Mouse (Mus musculus) forebrain, embryonic 16.5 days (tissue): ENCODE measurements around the gene Sema4g. TPM values are rescaled to one million over a fixed set of nuclear protein-coding genes. Genes with fewer than 3 reads are reported as not detected.

ENCODE experiments used
- ATAC-seq: fragments of 200-750 bp; cut with Nextera tagmentation; 2 replicates; pipeline ENCODE4 v1.8.0; 2017; ENCODE audit warnings: mild to moderate bottlenecking, moderate library complexity
- H3K27ac ChIP-seq: fragments of 300-500 bp; sonication (generic); 2 replicates; pipeline ENCODE4 v1.5.1; 2014; ENCODE audit warnings: low read length, control low read depth
- H3K27me3 ChIP-seq: fragments of 300-500 bp; sonication (generic); replicated peaks from 2 replicates; pipeline ENCODE4 v1.6.1; 2014; ENCODE audit warnings: low read length; ENCODE audit not compliant: control insufficient read depth, insufficient read depth
- H3K36me3 ChIP-seq: fragments of 300-500 bp; sonication (generic); 2 replicates; pipeline ENCODE4 v1.6.1; 2014; ENCODE audit not compliant: control insufficient read depth, insufficient read depth
- H3K4me1 ChIP-seq: fragments of 300-500 bp; sonication (generic); replicated peaks from 2 replicates; pipeline ENCODE4 v1.6.1; 2014; ENCODE audit warnings: low read length; ENCODE audit not compliant: control insufficient read depth, insufficient read depth
- H3K4me2 ChIP-seq: fragments of 300-500 bp; sonication (generic); 2 replicates; pipeline ENCODE4 v1.6.1; 2014; ENCODE audit warnings: mild to moderate bottlenecking, low read length, control low read depth
- H3K4me3 ChIP-seq: fragments of 300-500 bp; sonication (generic); replicated peaks from 2 replicates; pipeline ENCODE4 v1.5.1; 2014; ENCODE audit warnings: mild to moderate bottlenecking, low read length, control low read depth
- H3K9ac ChIP-seq: fragments of 300-500 bp; sonication (generic); replicated peaks from 2 replicates; pipeline ENCODE4 v1.6.1; 2014; ENCODE audit warnings: low read depth, low read length, control low read depth
- H3K9me3 ChIP-seq: fragments of 300-500 bp; sonication (generic); 2 replicates; pipeline ENCODE4 v1.6.1; 2016; ENCODE audit warnings: low read length; ENCODE audit not compliant: control insufficient read depth
- whole genome bisulfite sequencing: fragments of 180-500 bp; shearing (Covaris S2); extraction: QIAGEN DNeasy Blood & Tissue Kit; methylation state at CpG from one replicate; pipeline ENCODE4 v1.1.7; 2014; 5-methylcytosine and 5-hydroxymethylcytosine counted together
- polyA plus RNA-seq: library from polyadenylated mRNA; unstranded; fragments of >200 nt; fragmentation: Nextera tagmentation; extraction: Ambion mirVana; gene quantifications from 2 replicates; pipeline ENCODE4 v1.2.1, GENCODE M21; 2015

Gene Sema4g
- polyA plus RNA-seq: 12.3 and 15.8 TPM in 2 replicates

DNA sequence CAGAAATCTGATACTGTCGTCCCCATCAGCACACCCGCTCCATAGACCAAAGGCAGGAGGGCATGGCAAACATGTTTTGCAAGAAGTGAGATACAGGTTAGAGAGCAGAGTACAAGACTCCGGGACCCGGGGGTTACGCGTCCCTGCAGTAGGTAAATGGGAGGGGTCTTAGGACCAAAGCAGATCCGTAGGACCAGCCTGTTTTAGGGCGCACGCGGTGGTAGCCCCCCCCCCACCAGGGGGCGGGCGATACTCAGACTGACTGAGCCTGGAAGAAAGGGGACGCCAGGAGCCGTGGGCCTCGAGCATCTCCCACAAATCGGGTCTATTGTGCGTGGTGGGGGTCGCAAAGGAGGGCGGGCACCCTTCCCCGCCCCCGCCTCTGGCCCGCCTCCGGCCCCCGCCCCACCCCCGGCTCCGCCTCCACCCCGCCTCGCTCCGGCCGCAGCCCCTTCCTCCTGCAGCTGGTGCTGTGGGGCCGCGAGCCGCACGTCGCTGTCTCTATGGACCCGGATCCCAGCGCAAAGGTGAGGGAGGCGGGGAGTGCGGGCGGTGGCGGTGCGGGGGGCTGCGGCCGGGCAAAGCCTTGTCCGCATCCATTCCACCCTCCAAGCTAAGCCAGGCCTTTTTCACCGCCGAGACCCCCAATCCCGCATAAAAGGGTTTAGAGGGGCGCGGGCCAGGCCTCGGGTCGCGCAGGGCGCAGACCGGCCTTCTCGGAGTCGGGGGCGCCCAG lies at the start of gene Sema4g:
Sema4g (plus strand) TSS at position 271 of the 736 bp plus-strand sequence.
- Histone ChIP-seq H3K4me3 (peak within 1 kb of the TSS; percentile 79), H3K9me3 (no peaks in the 10 kb centered on the region), H3K27ac (peak within 1 kb of the TSS; percentile 35), H3K27me3 (no peaks in the 10 kb centered on the region), H3K4me1 (peaks cover 39% of the 10 kb centered on the region), H3K4me2 (peak within 1 kb of the TSS; percentile 88), H3K9ac (peak within 1 kb of the TSS; percentile 90), H3K36me3 (no peaks in the 10 kb centered on the region)
- under 1% methylated on average over 48 of the region's 58 CpGs for WGBS
- peak; percentile 78 for ATAC-seq

DNA sequence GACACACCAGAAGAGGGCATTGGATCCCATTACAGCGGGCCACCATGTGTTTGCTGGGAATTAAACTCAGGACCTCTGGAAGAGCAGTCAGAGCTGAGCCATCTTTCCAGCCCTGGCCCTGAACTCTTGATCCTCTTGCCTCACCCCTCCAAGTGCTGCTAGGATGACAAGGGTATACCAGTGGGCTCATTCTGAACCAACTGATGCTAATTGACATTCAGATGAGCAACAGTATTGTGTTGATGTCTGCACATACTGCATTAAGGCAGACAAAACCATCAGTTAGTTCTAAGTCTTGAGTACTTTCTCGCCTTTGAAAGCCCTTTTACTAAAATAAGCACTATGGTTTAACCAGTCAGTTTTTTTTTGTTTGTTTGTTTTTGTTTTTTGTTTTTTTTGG lies 29.3 kb upstream of the Sema4g start:
- no peak overlapping the region for H3K4me3 ChIP-seq
- WGBS: 97% methylated on average over 2 of the region's 2 CpGs
- no peaks in the 10 kb centered on the region for H3K4me1 ChIP-seq
- H3K36me3 ChIP-seq: peaks cover 22% of the 10 kb centered on the region
- H3K4me2 ChIP-seq: no peak overlapping the region
- no peak overlapping the region for H3K9ac ChIP-seq
- no peak overlapping the region for H3K27ac ChIP-seq
- ATAC-seq: no peak
- no peaks in the 10 kb centered on the region for H3K9me3 ChIP-seq
- no peaks in the 10 kb centered on the region for H3K27me3 ChIP-seq

DNA sequence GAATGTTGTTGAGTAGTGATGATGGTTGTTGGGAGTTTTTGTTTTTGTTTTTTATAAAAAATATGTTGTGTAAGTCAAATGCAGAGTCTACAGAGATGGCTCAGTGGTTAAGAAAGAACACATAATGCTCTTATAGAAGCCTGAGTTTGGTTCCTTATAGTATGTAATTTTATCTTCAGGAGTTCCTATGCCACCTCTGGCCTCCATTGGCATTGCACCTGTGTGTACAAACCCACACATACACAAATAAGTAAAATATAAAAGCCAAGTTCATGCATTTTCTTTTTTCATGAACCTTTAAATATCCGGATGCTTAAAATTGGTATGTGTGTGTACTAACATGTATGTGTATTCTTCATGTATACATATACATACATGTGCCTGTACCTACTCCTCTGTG lies 22.9 kb upstream of the Sema4g start:
- H3K9ac ChIP-seq: no peak overlapping the region
- no peaks in the 10 kb centered on the region for H3K9me3 ChIP-seq
- H3K4me2 ChIP-seq: no peak overlapping the region
- H3K27me3 ChIP-seq: no peaks in the 10 kb centered on the region
- H3K36me3 ChIP-seq: peaks cover 33% of the 10 kb centered on the region
- H3K4me1 ChIP-seq: no peaks in the 10 kb centered on the region
- H3K27ac ChIP-seq: no peak overlapping the region
- WGBS: 97% methylated on average over 1 of the region's 1 CpGs
- ATAC-seq: no peak
- H3K4me3 ChIP-seq: no peak overlapping the region

DNA sequence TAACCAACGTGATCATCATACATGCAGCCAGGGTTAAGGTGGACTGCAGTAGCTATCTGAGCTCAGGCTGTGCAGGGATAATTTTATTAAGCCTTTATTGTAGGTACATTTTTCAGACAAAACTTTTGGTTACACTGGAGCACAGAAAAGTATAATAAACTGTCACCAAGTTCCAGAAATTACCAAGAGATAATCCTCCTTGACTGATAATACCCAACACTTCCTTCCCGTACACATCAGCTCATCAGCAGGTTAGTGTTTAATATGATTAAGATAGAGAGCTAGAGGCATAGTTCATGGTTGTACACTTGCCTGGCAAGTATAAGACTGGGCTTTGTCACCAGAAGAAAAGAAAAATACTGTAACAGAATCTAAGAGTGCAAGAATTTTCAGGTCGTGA lies 20.6 kb upstream of the Sema4g start:
- ATAC-seq: no peak
- peaks cover 39% of the 10 kb centered on the region for H3K36me3 ChIP-seq
- H3K4me3 ChIP-seq: no peak overlapping the region
- H3K4me1 ChIP-seq: no peaks in the 10 kb centered on the region
- no peaks in the 10 kb centered on the region for H3K9me3 ChIP-seq
- WGBS: 96% methylated on average over 3 of the region's 3 CpGs
- no peak overlapping the region for H3K27ac ChIP-seq
- H3K9ac ChIP-seq: no peak overlapping the region
- no peaks in the 10 kb centered on the region for H3K27me3 ChIP-seq
- H3K4me2 ChIP-seq: no peak overlapping the region

DNA sequence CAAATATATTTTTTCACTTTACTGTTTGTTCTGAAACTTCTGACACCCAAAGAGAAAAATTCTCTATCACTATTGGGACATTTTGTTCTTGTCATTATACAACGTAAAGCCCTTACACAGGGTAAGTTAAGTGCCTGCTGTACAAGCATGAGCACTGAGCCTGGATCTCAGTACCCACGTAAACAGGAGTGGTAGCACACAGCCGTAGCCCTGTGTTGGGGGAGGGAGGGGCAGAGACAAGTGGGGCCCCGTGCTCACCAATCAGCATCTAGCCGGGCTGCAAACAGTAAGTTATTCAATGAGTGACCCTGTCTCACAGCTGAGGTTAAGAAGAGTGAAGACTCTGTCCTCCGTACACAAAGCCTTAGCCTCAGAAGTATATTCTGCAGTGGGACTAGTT lies 12.3 kb upstream of the Sema4g start:
- no peak overlapping the region for H3K4me2 ChIP-seq
- 85% methylated on average over 6 of the region's 6 CpGs for WGBS
- no peak overlapping the region for H3K9ac ChIP-seq
- H3K4me3 ChIP-seq: no peak overlapping the region
- H3K9me3 ChIP-seq: no peaks in the 10 kb centered on the region
- no peak for ATAC-seq
- H3K27ac ChIP-seq: no peak overlapping the region
- H3K27me3 ChIP-seq: no peaks in the 10 kb centered on the region
- H3K36me3 ChIP-seq: peaks cover 47% of the 10 kb centered on the region
- H3K4me1 ChIP-seq: no peaks in the 10 kb centered on the region

DNA sequence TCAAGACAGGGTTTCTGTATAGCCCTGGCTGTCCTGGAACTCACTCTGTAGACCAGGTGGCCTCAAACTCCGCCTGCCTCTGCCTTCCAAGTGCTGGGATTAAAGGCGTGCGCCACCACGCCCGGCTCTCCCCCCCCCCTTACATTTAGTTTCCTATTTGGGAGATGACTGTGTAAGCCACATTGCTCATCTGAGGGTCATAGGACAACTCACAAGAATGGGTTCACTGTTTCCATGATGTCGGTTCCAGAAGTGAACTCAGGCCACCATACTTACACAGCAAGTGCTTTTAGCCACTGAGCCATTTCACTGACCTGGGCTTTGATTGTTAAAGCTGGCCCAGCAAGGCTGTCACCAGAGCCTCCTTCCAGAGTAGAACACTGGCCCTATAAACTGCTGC lies 11.8 kb upstream of the Sema4g start:
- peaks cover 45% of the 10 kb centered on the region for H3K36me3 ChIP-seq
- H3K27ac ChIP-seq: no peak overlapping the region
- H3K9me3 ChIP-seq: no peaks in the 10 kb centered on the region
- WGBS: 92% methylated on average over 6 of the region's 6 CpGs
- H3K9ac ChIP-seq: no peak overlapping the region
- H3K4me3 ChIP-seq: no peak overlapping the region
- no peak overlapping the region for H3K4me2 ChIP-seq
- no peaks in the 10 kb centered on the region for H3K27me3 ChIP-seq
- no peaks in the 10 kb centered on the region for H3K4me1 ChIP-seq
- no peak for ATAC-seq

DNA sequence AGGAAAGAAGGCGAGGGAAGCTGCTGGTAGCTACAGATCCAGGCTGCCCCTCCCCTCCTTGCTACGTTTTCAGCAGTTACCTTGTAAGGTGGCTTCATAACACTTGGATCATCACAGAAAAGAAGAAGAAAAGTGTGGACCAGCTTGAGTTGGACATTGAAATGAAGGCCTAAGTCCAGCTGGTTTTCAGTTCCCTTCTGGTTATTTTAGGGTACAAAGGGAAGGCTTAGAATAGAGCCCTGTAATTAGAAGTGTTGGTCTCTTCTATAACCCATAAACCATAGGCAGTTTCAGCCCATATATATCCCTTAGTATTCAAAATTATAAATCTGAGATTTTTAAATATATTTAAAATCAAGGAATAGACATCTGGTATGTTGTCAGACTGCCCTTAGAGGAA lies 8.1 kb upstream of the Sema4g start:
- Histone ChIP-seq H3K27me3 (no peaks in the 10 kb centered on the region), H3K9me3 (no peaks in the 10 kb centered on the region), H3K27ac (no peak overlapping the region), H3K4me2 (no peak overlapping the region), H3K9ac (no peak overlapping the region), H3K4me3 (no peak overlapping the region), H3K4me1 (no peaks in the 10 kb centered on the region), H3K36me3 (peaks cover 27% of the 10 kb centered on the region)
- 80% methylated on average over 2 of the region's 2 CpGs for WGBS
- ATAC-seq: no peak

DNA sequence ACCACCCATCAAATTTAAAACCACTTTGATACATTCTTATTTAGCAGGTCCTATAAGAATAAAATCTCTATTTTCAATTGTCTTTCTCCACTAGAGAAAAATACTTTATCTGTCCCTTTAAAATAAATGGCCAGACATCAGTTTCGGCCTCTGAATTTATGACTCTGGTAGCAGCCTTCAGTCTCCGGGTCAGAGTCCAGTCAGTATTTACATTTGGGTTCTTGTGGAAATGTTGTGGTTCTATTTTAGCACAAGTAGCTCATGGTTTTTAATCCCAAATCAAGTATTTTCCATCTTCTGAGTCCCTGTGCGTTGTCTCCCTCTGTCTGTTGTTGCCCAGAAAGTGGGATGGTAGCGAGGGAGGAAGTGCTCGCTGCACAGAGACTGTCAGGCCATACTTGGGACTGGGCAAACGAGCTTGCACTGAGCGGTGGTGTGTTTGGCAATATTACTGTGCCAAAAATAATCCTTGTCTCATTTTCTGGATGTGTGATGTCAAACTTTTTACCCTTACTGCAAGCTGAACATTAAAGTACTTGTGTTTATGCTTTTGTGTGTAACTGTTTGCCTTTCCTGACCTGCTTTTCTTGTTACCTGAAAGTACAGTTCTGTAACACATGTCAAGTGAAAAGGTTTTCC lies 6.3 kb upstream of the Sema4g start:
- Histone ChIP-seq H3K9me3 (no peaks in the 10 kb centered on the region), H3K4me3 (no peak overlapping the region), H3K4me2 (no peak overlapping the region), H3K4me1 (peaks cover 4% of the 10 kb centered on the region), H3K9ac (no peak overlapping the region), H3K27me3 (no peaks in the 10 kb centered on the region), H3K27ac (no peak overlapping the region), H3K36me3 (peaks cover 14% of the 10 kb centered on the region; the same call in 1 of the 2 replicates)
- WGBS: 85% methylated on average over 7 of the region's 7 CpGs
- no peak for ATAC-seq

DNA sequence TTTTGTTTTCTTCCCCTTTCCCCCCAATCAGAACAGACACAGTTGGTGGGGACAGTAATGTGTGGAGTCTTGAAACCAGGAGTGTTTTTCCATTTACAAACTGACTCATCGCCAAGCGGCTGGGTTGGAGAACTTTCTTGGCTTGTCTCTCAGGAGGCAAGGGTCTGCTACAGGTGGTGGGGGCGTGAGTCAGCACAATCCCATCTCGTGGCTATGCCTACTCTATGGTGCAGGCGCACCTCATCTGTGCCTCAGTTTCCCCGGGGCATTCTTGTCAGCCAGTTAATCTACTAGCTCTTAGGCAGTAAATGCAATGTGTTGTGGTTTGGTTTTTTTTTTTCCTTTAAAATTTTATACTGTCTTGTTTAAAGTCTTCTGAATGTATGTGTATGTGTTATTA lies 5.5 kb upstream of the Sema4g start:
- H3K36me3 ChIP-seq: peaks cover 9% of the 10 kb centered on the region; the same call in 1 of the 2 replicates
- no peak overlapping the region for H3K4me3 ChIP-seq
- WGBS: 91% methylated on average over 6 of the region's 6 CpGs
- H3K9ac ChIP-seq: no peak overlapping the region
- no peaks in the 10 kb centered on the region for H3K9me3 ChIP-seq
- H3K4me1 ChIP-seq: peaks cover 12% of the 10 kb centered on the region
- no peaks in the 10 kb centered on the region for H3K27me3 ChIP-seq
- H3K27ac ChIP-seq: no peak overlapping the region
- no peak overlapping the region for H3K4me2 ChIP-seq
- no peak for ATAC-seq
